Mouse (Mus musculus) thymus, adult 2 months (tissue): ENCODE measurements at regions not wholly inside any gene's neighbourhood (a gene's known extent, or its start where the extent isn't known, plus 50 kb on each side); places are given as distances from the start of the nearest gene placed in this dataset.

ENCODE experiments used
- CTCF ChIP-seq: fragments of 200-500 bp; IDR thresholded peaks from 2 replicates; pipeline ENCODE4 v1.5.1; 2012; ENCODE audit warnings: mild to moderate bottlenecking, control low read depth, low read length, moderate library complexity, borderline replicate concordance; ENCODE audit not compliant: control insufficient read depth, poor library complexity, insufficient read depth; ENCODE audit errors: extremely low read depth
- POLR2A ChIP-seq: fragments of 200-500 bp; IDR thresholded peaks from 2 replicates; pipeline ENCODE4 v1.6.1; 2012; ENCODE audit warnings: mild to moderate bottlenecking, low read length, control low read depth, moderate library complexity; ENCODE audit not compliant: control insufficient read depth, poor library complexity, insufficient read depth; ENCODE audit errors: extremely low read depth

DNA sequence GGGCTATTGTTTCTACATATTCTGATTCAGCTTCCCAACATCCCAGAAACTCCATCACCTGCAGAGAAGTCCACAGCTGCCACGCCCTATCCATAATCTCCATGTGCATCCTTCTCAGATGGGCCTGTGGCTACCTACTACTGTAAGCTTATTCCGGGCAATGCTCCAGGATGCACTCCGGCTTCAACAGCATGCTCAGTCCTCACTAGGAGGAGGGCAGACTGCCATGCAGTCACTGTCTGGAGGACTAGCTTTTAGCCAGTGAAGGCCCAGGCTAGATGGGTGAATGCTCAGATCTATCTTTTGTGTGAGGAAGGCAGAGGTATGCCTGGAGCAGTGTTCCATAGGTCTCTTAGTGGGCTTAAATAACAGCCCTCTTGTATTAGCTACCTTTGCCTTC, 124.7 kb downstream of the Gm19935 start:
- no peak for TF ChIP-seq CTCF
- TF ChIP-seq POLR2A: no peak
